Mouse (Mus musculus) liver, embryonic 14.5 days (tissue): ENCODE measurements around the gene Ccnb1.

ENCODE experiments used
- CTCF ChIP-seq: IDR thresholded peaks from 2 replicates; pipeline ENCODE4 v1.5.1; 2016; ENCODE audit warnings: antibody characterized with exemption, low read depth, control low read depth
- EP300 ChIP-seq: IDR thresholded peaks from 2 replicates; pipeline ENCODE4 v1.6.1; 2016; ENCODE audit warnings: antibody characterized with exemption, low read depth

GRCm38 (mm10) chr13:100751402-100751801, 35.0 kb downstream of the Ccnb1 start:
- TF ChIP-seq EP300 (no peak; the same call in 1 of the 2 replicates), CTCF (no peak)
